Mouse (Mus musculus) bone marrow macrophage, adult 2 months (primary cell): ENCODE measurements around the gene Slc22a22.

ENCODE experiments used
- CTCF ChIP-seq: IDR thresholded peaks from 2 replicates; pipeline ENCODE4 v1.5.1; 2012; ENCODE audit warnings: low read depth, mild to moderate bottlenecking, low read length, moderate library complexity
- POLR2A ChIP-seq: IDR thresholded peaks from 2 replicates; pipeline ENCODE4 v1.6.1; 2012; ENCODE audit warnings: mild to moderate bottlenecking, low read depth, low read length, borderline replicate concordance

- TF ChIP-seq POLR2A (no peak), CTCF (no peak)
These were observed 160.9 kb downstream of the Slc22a22 start for GRCm38 (mm10) chr15:57316486-57316885.
